In genomic region chr1:194361316-194361715, GRCm38 (mm10) we compare ENCODE assay signal across 22 mouse cellular contexts.
DNase-seq lines count a peak whose midpoint lies in the region; ATAC-seq and TF ChIP-seq lines count a peak whose summit lies in the region.
"Had no signal": no experiment of that assay in that cellular context is flagged by ENCODE, and none has a peak within 500 bp of the region (broad histone marks: within the 10 kb centered on the region; RNA-seq: fewer than 3 reads in every experiment).

No protein-coding gene starts in this region.

- no peak for ATAC-seq in kidney, embryonic 15.5 days (replicated peaks; ENCODE audit: low FRiP score)
- ATAC-seq in liver, postnatal 0 days: peak; percentile 47
- ATAC-seq in liver, embryonic 11.5 days (replicated peaks; ENCODE audit: low FRiP score): no peak
- ATAC-seq in CD4-positive, CD25-positive, alpha-beta regulatory T cell, adult 4 months: no peak
- ATAC-seq: forebrain, embryonic 14.5 days; intestine, embryonic 15.5 days; lung, postnatal 0 days; midbrain, embryonic 15.5 days had no signal

- H3K36me3 ChIP-seq in kidney, adult 2 months (ENCODE audit: control insufficient read depth, insufficient read depth, low read length): no peaks in the 10 kb centered on the region
- no peaks in the 10 kb centered on the region for H3K36me3 ChIP-seq in kidney, embryonic 15.5 days
- H3K36me3 ChIP-seq in liver, postnatal 0 days (replicated peaks; ENCODE audit: insufficient read depth, low read length): no peaks in the 10 kb centered on the region
- no peaks in the 10 kb centered on the region for H3K36me3 ChIP-seq in liver, embryonic 11.5 days (ENCODE audit: control insufficient read depth, insufficient read depth, low read length)
- H3K36me3 ChIP-seq: heart, embryonic 15.5 days; hindbrain, embryonic 15.5 days; intestine, embryonic 15.5 days; limb, embryonic 12.5 days; liver, embryonic 15.5 days; midbrain, embryonic 15.5 days; stomach, embryonic 15.5 days had no signal

- no peak overlapping the region for H3K4me2 ChIP-seq in kidney, embryonic 15.5 days
- H3K4me2 ChIP-seq in liver, postnatal 0 days (ENCODE audit: low read depth, low read length): no peak overlapping the region
- no peak overlapping the region for H3K4me2 ChIP-seq in liver, embryonic 11.5 days
- H3K4me2 ChIP-seq: heart, embryonic 15.5 days; hindbrain, embryonic 15.5 days; intestine, embryonic 15.5 days; limb, embryonic 12.5 days; liver, embryonic 15.5 days; midbrain, embryonic 15.5 days; stomach, embryonic 15.5 days had no signal

- peaks cover 7% of the 10 kb centered on the region; the same call in 1 of the 2 replicates for H3K4me1 ChIP-seq in kidney, adult 2 months (ENCODE audit: control insufficient read depth, insufficient read depth, low read length)
- H3K4me1 ChIP-seq in kidney, embryonic 15.5 days: no peaks in the 10 kb centered on the region
- no peaks in the 10 kb centered on the region for H3K4me1 ChIP-seq in liver, postnatal 0 days (ENCODE audit: insufficient read depth)
- no peaks in the 10 kb centered on the region for H3K4me1 ChIP-seq in liver, embryonic 11.5 days (replicated peaks; ENCODE audit: control insufficient read depth, insufficient read depth, low read length)
- H3K4me1 ChIP-seq: heart, embryonic 15.5 days; hindbrain, embryonic 15.5 days; intestine, embryonic 15.5 days; limb, embryonic 12.5 days; liver, embryonic 15.5 days; midbrain, embryonic 15.5 days; stomach, embryonic 15.5 days had no signal

- TF ChIP-seq CTCF in kidney, adult 2 months (conservative IDR thresholded peaks at IDR 0.05; ENCODE audit: insufficient read depth, insufficient read length, low read depth, low read length): no peak
- no peak for TF ChIP-seq CTCF in liver, postnatal 0 days (IDR thresholded peaks at IDR 0.05; ENCODE audit: low read depth)

- 34% methylated on average over 1 of the region's 1 CpGs for whole genome bisulfite sequencing in kidney, adult 2 months
- WGBS in kidney, embryonic 15.5 days: 43% methylated on average over 1 of the region's 1 CpGs
- 25% methylated on average over 1 of the region's 1 CpGs for WGBS in liver, postnatal 0 days (ENCODE audit: insufficient replicate concordance)
- WGBS in liver, embryonic 11.5 days: 63% methylated on average over 1 of the region's 1 CpGs

- no peak overlapping the region for H3K9ac ChIP-seq in kidney, embryonic 15.5 days
- H3K9ac ChIP-seq in liver, postnatal 0 days (replicated peaks): no peak overlapping the region
- H3K9ac ChIP-seq in liver, embryonic 11.5 days (ENCODE audit: low read depth, low read length): no peak overlapping the region
- H3K9ac ChIP-seq: heart, embryonic 15.5 days; hindbrain, embryonic 15.5 days; intestine, embryonic 15.5 days; limb, embryonic 12.5 days; liver, embryonic 15.5 days; midbrain, embryonic 15.5 days; stomach, embryonic 15.5 days had no signal

- H3K4me3 ChIP-seq in kidney, adult 2 months (ENCODE audit: insufficient read depth, low read depth, low read length): no peak overlapping the region
- no peak overlapping the region for H3K4me3 ChIP-seq in kidney, embryonic 15.5 days (replicated peaks)
- H3K4me3 ChIP-seq in liver, postnatal 0 days (ENCODE audit: low read depth, low read length): no peak overlapping the region
- no peak overlapping the region for H3K4me3 ChIP-seq in liver, embryonic 11.5 days (ENCODE audit: low read depth, low read length)
- H3K4me3 ChIP-seq: heart, embryonic 15.5 days; hindbrain, embryonic 15.5 days; intestine, embryonic 15.5 days; limb, embryonic 12.5 days; liver, embryonic 15.5 days; midbrain, embryonic 15.5 days; myocyte; stomach, embryonic 15.5 days had no signal

- DNase-seq in kidney, adult 2 months: peak; percentile 81
- peak; percentile 14 for DNase-seq in liver, postnatal 0 days
- DNase-seq in liver, embryonic 11.5 days (ENCODE audit: low spot score): no peak
- DNase-seq in fat pad, adult 2 months (ENCODE audit: extremely low read depth, low read depth, low spot score): peak; percentile 25
- peak; percentile 26 to 62 for DNase-seq in kidney, postnatal 25 days
- DNase-seq: adrenal gland, postnatal 14 days; gastrocnemius, postnatal 25 days; heart, postnatal 4 days; right cerebral cortex, postnatal 25 days; thymus, adult 18-20 months had no signal

- no peaks in the 10 kb centered on the region for H3K9me3 ChIP-seq in kidney, embryonic 15.5 days (replicated peaks)
- no peaks in the 10 kb centered on the region for H3K9me3 ChIP-seq in liver, postnatal 0 days (ENCODE audit: low read length)
- H3K9me3 ChIP-seq in liver, embryonic 11.5 days (ENCODE audit: control insufficient read depth, low read length): no peaks in the 10 kb centered on the region
- H3K9me3 ChIP-seq: heart, embryonic 15.5 days; hindbrain, embryonic 15.5 days; intestine, embryonic 15.5 days; limb, embryonic 12.5 days; liver, embryonic 15.5 days; midbrain, embryonic 15.5 days; stomach, embryonic 15.5 days had no signal

- TF ChIP-seq EP300 in liver, postnatal 0 days (IDR thresholded peaks at IDR 0.05; ENCODE audit: low read depth): no peak

- H3K27me3 ChIP-seq in kidney, adult 2 months (replicated peaks; ENCODE audit: control insufficient read depth, insufficient read depth, low read length): no peaks in the 10 kb centered on the region
- no peaks in the 10 kb centered on the region for H3K27me3 ChIP-seq in kidney, embryonic 15.5 days
- no peaks in the 10 kb centered on the region for H3K27me3 ChIP-seq in liver, postnatal 0 days (ENCODE audit: insufficient read depth, low read length)
- no peaks in the 10 kb centered on the region for H3K27me3 ChIP-seq in liver, embryonic 11.5 days (replicated peaks; ENCODE audit: control insufficient read depth, insufficient read depth, low read length)
- H3K27me3 ChIP-seq: heart, embryonic 15.5 days; hindbrain, embryonic 15.5 days; intestine, embryonic 15.5 days; limb, embryonic 12.5 days; liver, embryonic 15.5 days; midbrain, embryonic 15.5 days; stomach, embryonic 15.5 days had no signal

- no peak for TF ChIP-seq POLR2A in kidney, adult 2 months (IDR thresholded peaks at IDR 0.05; ENCODE audit: low read depth, low read length)

- peak overlapping the region; percentile 50; the same call in 1 of the 2 replicates for H3K27ac ChIP-seq in kidney, adult 2 months (ENCODE audit: insufficient read depth, low read depth, low read length)
- H3K27ac ChIP-seq in kidney, embryonic 15.5 days: no peak overlapping the region
- 0 out of 2 replicates have a peak overlapping the region, but pooled peaks have one; percentile 3 for H3K27ac ChIP-seq in liver, postnatal 0 days (ENCODE audit: low read depth)
- no peak overlapping the region for H3K27ac ChIP-seq in liver, embryonic 11.5 days (ENCODE audit: low read depth, low read length)
- H3K27ac ChIP-seq: heart, embryonic 15.5 days; hindbrain, embryonic 15.5 days; intestine, embryonic 15.5 days; limb, embryonic 12.5 days; liver, embryonic 15.5 days; midbrain, embryonic 15.5 days; stomach, embryonic 15.5 days had no signal

Comparison
In these comparisons a context has a peak if more than half of its experiments do, and no peak if none do; other contexts are left out.
1. H3K27ac ChIP-seq: peak in kidney, adult 2 months (single experiment) and liver, postnatal 0 days (single experiment); none in kidney, embryonic 15.5 days (single experiment) and liver, embryonic 11.5 days (single experiment).